Mouse (Mus musculus) myocyte (in vitro differentiated cells): ENCODE measurements around the gene Trak1.

Experiments used
- CEBPB ChIP-seq: IDR thresholded peaks from 2 replicates; pipeline ENCODE4 v1.6.1; 2011; ENCODE audit warnings: mild to moderate bottlenecking, moderate library complexity; ENCODE audit not compliant: poor library complexity, insufficient read depth, severe bottlenecking
- E2F4 ChIP-seq: IDR thresholded peaks from one replicate; pipeline ENCODE4 v1.6.1; 2011; ENCODE audit warnings: mild to moderate bottlenecking, control low read depth, moderate library complexity; ENCODE audit not compliant: insufficient read depth
- MAX ChIP-seq: IDR thresholded peaks from one replicate; pipeline ENCODE4 v1.6.1; 2011; ENCODE audit warnings: low read depth, mild to moderate bottlenecking, control low read depth
- MYOD1 ChIP-seq, 3 experiments: IDR thresholded peaks; one replicate each; pipeline ENCODE4 v1.6.1; 2011; ENCODE audit warnings: control low read depth in 2 of 3, low read depth in 2 of 3, mild to moderate bottlenecking in 2 of 3, moderate library complexity in 1 of 3; ENCODE audit not compliant: insufficient read length in 2 of 3, control insufficient read depth in 1 of 3
- MYOG ChIP-seq, 3 experiments: IDR thresholded peaks; one replicate each; pipeline ENCODE4 v1.6.1; 2011; ENCODE audit warnings: control low read depth in 2 of 3, low read depth in 2 of 3, mild to moderate bottlenecking in 2 of 3; ENCODE audit not compliant: insufficient read length in 2 of 3, control insufficient read depth in 1 of 3, insufficient read depth in 1 of 3
- POLR2A ChIP-seq: IDR thresholded peaks from one replicate; pipeline ENCODE4 v1.6.1; 2011; ENCODE audit warnings: low read depth, mild to moderate bottlenecking, control low read depth, moderate library complexity; ENCODE audit not compliant: insufficient read length
- POLR2AphosphoS2 ChIP-seq: IDR thresholded peaks from one replicate; pipeline ENCODE4 v1.6.1; 2011; ENCODE audit warnings: low read depth, control low read depth; ENCODE audit not compliant: insufficient read length
- REST ChIP-seq: IDR thresholded peaks from one replicate; pipeline ENCODE4 v1.6.1; 2011; ENCODE audit warnings: mild to moderate bottlenecking, control low read depth, moderate library complexity; ENCODE audit not compliant: insufficient read depth, insufficient read length
- SRF ChIP-seq: IDR thresholded peaks from one replicate; pipeline ENCODE4 v1.6.1; 2011; ENCODE audit warnings: low read depth; ENCODE audit not compliant: control insufficient read depth, insufficient read length
- TCF12 ChIP-seq: IDR thresholded peaks from one replicate; pipeline ENCODE4 v1.6.1; 2011; ENCODE audit warnings: mild to moderate bottlenecking, control low read depth; ENCODE audit not compliant: poor library complexity, insufficient read depth, severe bottlenecking
- USF1 ChIP-seq: IDR thresholded peaks from one replicate; pipeline ENCODE4 v1.6.1; 2011; ENCODE audit warnings: low read depth, mild to moderate bottlenecking, control low read depth, moderate library complexity

- TF ChIP-seq POLR2AphosphoS2 (no peak), POLR2A (no peak), REST (no peak), MAX (no peak), USF1 (no peak), TCF12 (no peak), MYOG (IDR thresholded peaks at IDR 0.05; ENCODE audit: control insufficient read depth in 1 of 3, insufficient read depth in 1 of 3, insufficient read length in 2 of 3, low read depth in 2 of 3) (no peak), MYOD1 (IDR thresholded peaks at IDR 0.05; ENCODE audit: control insufficient read depth in 1 of 3, insufficient read length in 2 of 3, low read depth in 2 of 3) (no peak), SRF (no peak), CEBPB (no peak), E2F4 (no peak)
These were observed 78.8 kb downstream of the Trak1 start for GRCm38 (mm10) chr9:121376094-121376493.
